Mouse (Mus musculus) thymus, postnatal 0 days (tissue): ENCODE measurements around the gene Psme3. TPM values are rescaled to one million over a fixed set of nuclear protein-coding genes. Genes with fewer than 3 reads are reported as not detected.
A peak's percentile ranks its signal among the peaks of the same experiment; 100 is the strongest.

Experiments
- DNase-seq: peaks from one replicate; pipeline ENCODE4 v3.0.0-alpha.2; 2015; ENCODE audit warnings: low spot score
- polyA plus RNA-seq: library from polyadenylated mRNA; unstranded; fragments of >200 nt; fragmentation: Nextera tagmentation; extraction: Ambion mirVana; gene quantifications from 2 replicates; pipeline ENCODE4 v1.2.1, GENCODE M21; 2015

The Psme3 gene
- 123 and 135 TPM in 2 replicates for polyA plus RNA-seq

DNA sequence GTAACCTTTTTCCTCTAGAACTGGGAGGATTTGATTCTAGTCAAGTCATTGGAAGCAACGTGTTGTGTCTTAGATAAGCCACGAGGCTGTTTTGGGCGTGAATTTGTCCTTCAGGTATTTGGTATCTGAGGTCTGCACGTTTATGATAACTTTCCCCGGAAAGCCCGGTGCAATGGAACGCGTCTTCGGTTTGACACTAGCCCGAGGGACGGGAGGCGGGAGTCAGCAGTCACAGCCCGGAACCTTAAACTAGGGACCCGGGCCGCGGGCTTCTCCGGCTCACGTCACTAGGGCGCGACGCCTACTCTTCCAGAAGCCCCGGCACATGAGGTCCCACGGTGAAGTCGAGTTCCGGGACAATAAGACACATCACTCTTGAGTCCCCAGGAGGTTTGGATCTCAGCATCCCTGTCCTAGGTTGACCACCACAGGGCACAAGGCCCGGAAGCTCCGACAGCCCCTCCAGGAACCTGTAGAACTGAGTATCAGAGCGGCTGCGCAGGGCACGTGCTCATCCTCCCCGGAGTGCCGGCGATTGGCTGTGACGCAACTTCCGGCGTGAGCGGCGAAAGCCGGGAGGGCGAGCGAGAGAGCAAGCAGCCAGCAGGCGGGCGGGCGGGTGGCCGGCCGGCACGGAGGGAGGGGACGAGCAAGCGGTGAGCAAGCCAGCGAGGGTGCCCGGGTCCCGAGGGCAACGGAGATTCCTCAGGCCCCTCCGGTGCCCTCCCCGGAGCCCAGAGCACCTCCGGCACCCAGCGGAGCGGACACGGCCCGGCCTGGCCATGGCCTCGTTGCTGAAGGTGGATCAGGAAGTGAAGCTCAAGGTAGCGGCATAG lies at the start of gene Psme3:
Psme3 (plus strand) TSS at position 549 of the 836 bp plus-strand sequence.
- DNase-seq: peak; percentile 92

DNA sequence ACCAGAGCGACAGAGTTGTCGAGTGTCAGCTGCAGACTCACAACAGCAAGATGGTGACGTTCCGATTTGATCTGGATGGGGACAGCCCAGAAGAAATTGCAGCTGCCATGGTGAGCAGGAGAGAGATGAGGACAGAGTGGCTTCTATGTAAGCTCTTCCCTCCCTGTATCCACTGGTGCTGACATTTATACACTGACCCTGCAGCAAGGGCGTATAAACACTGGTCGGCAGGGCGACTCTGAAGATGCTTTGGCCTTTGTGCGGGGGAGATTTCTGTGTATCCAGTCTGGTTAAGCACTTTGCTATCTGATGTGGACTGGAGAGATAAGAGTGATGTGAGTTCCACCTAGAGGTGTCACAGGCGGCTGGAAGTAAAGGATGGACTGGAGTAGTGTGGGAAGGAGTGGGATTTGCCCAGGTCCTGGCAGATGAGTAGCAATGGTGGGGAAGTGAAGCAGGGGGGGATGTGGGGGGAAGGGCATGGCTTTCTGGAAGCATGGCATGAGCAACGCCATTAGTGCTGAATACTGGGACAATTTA lies 46.4 kb upstream of the Psme3 start:
- DNase-seq: no peak

DNA sequence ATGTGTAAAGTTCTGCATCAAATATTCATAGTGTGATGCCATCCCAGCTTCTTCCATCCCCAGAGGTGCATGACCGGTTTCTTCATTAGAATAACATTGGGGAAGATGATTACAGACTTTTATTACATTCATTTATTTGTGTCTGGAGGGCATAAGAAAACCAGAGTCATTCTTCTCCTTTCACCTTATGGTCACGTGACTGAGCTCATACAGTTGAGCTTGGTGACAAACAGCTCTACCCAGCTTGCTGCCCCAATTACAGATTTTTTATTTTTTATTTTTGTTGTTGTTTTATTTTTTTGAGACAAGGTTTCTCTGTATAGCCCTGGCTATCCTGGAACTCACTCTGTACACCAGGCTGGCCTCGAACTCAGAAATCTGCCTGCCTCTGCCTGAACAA lies 43.6 kb upstream of the Psme3 start:
- no peak for DNase-seq

DNA sequence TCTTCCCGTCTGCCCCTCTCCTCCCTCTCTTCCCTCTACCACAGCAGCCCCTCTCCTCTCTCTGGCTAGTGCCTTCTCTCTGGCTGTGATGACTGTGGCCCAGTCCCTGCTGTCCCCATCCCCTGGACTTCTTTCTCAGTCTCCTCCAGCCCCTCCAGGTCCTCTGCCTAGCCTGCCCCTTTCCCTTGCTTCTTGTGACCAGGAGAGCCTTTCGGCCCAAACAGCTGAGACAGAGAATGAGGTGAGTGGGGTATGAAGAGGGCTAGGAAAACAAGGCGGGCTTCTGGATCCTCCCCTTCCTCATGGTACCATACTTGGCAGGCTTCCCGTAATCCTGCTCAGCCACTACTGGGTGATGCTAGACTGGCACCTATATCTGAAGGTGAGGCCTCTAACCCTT lies 40.7 kb upstream of the Psme3 start:
- DNase-seq: no peak

DNA sequence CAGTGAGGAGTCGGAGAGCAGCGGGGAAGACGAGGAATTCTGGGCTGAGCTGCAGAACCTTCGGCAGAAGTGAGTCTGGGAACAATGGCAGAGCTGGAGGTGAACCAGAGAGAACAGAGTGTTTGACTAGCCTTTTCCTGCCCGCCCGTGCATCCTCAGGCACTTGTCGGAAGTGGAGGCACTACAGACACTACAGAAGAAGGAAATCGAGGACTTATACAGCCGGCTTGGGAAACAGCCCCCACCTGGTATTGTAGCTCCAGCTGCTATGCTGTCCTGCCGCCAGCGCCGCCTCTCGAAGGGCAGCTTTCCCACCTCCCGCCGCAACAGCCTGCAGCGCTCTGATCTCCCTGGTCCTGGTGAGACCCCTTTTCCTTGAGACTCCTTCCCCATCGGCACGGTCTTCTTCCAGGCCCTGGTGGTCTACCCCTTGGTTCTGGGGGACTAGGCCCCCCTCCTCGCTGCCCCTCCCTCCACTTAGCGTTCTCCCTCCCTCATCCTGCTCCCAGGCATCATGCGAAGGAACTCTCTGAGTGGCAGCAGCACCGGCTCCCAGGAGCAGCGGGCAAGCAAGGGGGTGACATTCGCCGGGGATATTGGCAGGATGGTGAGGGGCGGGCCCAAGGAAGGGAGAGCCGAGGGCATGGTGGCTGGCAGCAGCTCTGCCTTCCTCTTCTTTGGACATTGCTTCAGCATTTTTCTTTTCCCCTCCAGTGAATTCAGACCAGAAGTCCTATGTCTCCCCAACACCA lies 39.5 kb upstream of the Psme3 start:
- no peak for DNase-seq

DNA sequence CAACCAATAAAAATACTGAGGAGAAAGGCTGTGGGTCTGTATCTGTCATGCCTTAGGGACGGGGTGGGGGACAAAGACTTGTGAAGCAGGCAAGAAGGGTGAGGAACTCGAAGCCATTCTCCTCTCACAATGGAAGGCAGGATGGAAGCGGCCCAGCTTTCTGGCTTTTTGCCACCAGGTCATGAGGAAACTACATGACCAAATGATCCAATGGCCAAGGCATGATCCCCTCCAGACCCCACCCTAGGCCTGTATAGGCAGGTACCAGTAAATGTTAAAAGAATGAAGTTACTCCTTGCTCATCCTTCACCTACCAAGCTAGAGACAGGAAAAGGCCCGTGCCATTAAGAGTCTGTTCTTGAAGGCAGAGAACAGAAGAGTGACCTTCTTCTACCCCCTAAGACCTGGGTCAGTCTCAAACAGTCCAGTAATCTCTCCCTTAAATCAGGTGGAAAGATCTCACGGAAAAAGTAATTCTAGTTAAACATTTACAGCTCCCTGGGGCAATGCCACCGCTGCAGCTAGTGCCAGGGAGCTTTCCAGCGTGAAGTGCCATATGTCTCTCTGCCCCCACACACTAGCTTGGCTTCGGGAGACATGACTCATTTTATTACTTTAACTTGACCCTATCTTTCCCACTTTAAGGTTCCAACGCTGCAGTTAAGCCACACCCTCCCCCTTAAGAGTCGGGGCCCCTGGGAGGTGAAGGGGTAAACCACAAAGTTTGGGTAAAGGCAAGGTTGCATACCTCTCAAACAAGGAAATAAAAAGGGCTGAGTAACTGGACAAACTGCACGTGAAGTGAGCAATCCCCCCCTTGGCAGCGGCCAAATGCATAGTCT lies 38.4 kb upstream of the Psme3 start:
- DNase-seq: no peak

DNA sequence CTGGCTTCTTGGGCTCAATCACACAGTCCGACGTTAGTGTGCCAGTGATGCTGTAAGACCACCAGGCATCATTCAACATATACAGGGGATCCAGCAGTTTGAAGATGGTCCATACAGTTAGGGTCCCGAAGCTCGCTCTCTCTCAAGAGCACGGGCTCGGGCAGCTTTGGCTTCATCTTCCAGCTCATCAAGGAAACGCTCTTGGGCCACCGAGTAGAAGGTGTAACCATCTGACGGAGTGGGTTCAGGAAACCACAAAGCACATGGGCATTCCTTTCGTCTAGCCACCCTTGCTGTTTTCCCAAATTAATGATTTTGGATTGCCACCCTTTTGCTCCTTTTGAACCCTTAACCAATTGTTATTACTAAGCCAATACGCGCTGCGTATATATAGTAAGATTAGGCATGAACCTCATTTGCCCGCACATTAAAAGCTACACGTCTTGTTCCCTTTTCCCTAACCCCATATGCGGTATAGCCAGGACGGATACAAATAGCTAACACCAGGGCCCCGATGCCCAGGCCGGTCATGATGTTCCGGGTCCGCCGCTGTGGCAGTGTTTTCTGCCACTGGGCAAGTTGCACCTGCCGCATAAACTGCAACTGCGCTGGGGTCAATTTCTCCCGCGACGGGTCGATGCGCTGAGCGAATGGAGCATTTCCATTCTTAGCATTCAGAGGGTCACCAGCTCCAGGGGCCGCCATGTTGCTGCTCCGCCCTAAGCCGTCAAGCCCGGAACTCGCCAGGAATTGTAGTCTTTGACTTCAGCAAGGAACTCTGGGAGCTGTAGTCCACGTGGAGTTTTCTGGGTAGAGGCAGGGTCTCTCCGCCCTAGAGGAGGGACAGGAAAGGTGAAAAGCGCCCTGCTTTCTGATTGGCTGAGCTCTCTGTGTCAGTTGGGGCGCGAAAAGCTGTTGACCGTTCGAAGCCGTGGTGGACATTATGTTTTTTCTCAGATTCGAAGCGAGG lies 37.5 kb upstream of the Psme3 start, which contains the start of the genes Cntd1 and Coa3:
Cntd1 (plus strand) TSS at position 790 of the 970 bp plus-strand sequence.
Coa3 (minus strand) TSS at position 892 of the 970 bp plus-strand sequence.
- peak; percentile 90 for DNase-seq

DNA sequence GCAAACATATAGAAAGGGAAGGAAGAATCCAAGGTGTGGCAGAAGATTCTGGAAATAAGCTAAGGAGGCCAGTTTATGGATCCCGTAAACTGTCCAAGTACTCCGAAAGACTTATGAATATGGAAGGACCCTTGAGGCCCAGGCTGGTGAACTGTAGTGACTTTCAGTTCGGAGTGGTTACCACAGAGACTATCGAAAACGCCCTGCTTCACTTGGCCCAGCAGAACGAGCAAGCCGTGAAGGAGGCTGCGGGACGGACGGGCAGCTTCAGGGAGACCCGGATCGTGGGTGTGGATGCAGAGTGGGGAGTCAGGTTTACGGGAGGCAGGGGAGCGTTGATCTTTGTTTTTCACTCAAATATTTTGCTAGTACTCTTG lies 36.8 kb upstream of the Psme3 start:
- DNase-seq: no peak

DNA sequence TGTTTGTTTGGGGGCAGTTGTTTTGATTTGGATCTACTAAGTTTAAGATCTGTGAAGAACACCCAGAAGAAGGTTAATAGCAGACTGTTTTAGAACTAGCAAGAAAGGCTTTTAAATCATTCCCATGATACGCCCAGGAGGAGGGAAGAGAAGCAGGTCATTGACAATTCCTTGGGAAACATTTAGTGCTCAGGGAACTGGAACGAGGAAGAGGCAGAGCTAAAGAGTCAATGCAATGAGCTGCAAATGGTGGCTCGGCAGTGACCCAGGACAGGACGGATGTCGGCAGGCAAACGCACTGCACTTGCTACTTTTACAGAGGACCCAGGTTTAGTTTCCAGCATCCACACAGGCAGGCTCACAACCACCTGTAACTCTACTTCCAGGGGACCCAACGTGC lies 35.2 kb upstream of the Psme3 start:
- DNase-seq: no peak

DNA sequence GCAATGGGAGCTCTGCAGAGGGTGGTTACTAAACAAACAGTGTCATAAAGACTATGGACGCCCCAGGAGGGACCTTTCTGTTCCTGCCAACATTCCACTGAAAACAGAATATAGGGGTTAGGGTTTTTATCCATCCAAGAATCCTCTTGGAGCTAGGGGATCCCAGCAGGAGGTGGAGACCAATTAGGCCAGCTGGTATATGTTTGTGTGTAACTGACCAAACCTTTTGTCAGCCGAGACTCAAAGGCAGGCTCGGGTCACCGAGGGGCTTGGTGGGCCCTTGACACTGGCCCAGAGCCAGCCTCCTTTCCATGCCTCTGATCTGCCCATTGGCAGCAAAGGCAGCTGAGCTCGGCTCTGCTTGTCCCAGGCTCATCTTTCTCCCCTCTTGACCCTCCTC lies 33.1 kb upstream of the Psme3 start:
- no peak for DNase-seq

DNA sequence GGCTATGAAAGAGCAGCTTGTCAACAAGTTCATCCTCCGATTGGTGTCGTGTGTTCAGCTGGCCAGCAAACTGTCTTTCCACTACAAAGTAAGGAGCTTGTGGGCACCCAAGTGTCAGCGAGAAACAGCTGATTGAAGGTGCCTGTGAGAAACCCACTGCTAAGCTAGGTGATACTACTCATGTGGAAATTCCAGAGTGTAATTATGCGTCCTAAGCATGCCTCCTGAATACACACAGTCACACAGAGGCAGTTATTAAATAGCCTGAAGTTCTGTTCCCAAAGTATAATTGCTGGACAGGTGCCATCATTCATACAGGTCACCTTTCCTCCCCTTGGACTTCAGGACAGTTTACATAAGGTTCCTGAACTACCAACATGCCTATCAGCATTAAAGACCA lies 32.2 kb upstream of the Psme3 start:
- no peak for DNase-seq

DNA sequence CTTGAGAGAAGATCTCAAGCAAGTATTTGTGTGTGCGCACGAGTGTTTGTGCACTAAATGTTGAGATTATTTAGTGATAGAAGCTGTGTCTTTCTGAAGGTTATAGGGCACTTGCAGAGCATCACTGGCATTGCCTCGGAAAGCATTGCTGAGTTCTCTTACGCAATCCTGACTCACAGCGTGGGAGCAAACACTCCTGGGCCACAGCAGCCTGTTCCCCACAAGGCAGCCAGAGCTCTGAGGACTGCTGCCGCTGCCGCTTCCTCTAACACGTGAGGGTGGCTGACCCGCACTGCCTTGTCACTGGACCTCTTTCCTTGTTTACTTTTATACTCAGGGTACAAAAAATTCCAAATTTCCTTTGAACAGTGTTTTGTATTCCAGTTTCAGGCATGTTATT lies 28.7 kb upstream of the Psme3 start:
- DNase-seq: no peak

DNA sequence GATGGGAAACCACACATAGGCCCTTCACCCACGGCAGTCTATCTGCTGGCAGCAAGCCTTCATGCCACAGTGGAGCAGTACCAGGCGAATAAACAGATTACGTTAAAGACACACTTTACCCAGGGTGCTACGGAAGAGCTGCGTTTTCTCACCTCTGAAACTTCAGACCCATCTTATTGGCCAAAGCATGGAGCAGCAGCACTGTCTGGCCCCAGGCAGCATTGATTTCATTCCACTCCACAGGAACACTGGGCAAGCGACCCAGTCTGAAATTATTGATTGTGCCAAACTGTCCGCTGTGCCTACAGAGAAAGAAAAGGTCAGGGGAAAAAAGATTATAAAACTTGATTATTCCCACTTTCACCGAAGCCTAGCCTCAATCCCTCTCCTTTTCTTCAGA lies 24.8 kb upstream of the Psme3 start:
- no peak for DNase-seq

DNA sequence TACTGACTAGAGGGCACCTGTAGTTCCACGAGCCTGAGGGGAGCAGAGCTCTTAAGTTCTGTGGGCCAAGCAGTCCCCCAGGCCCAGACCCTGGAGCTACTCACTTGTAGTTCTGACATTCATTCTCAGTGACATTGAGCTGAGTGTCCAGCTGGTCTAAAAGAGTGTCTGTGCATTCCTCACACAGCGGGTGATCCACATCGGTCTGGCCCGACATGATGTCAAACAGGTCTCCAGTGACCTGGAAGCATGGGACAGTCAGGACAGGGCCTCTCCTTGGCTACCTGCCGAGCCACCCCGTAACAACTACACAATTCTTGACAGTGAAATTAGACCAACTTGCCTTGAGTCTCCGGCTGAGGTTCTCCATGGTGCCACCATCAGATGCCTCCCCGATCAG lies 20.8 kb upstream of the Psme3 start:
- DNase-seq: no peak

DNA sequence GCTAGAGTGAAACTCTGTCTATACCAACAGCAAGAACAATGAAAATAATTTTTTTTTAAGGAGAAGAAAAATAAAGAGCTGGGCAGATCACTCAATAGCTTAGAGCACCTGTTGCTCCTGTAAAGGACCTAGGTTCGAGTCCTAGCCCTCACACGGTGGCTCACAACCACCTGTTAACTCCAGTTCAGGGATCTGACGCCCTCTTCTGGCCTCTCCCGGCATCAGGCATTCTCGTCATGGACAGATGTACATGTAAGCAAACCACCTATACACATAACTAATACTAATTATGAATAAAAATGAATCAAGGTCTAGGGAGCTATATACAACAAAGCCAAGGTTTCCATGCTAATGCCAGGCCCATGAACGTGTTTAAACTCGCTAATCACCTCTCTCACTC lies 15.1 kb upstream of the Psme3 start:
- DNase-seq: no peak

DNA sequence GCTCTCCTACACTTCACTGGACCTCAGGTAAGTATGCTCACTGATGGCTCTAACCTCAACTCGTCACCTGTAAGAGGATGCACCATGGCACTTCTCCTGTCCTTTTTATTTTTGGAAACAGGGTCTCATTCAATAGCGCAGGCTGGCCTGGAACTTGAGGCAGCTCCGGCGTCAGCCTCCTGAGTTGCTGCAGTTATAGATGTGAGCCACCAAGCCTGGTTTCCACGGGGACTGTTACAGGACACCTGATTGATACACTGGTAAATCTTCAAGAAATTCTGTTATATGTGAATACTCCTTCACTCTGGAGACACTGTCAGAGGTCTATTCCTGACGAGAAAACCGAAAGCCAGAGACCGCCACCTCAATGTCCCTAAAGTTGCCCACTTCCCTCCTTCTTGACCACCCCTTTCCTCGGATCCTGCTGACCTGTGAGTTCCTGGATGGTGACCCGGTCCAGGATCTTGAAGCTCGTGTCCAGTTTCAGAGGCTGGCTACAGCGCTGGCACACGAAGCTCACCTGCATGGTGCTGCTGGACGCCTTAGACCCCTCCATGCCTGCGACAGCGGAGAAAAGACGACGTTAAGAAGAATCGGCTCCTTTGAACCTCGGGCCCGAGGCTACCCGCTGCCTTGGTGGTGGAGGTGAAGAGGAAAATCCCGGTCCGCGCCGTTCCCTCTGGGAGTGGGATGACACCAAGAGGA lies 14.6 kb upstream of the Psme3 start:
- DNase-seq: no peak

DNA sequence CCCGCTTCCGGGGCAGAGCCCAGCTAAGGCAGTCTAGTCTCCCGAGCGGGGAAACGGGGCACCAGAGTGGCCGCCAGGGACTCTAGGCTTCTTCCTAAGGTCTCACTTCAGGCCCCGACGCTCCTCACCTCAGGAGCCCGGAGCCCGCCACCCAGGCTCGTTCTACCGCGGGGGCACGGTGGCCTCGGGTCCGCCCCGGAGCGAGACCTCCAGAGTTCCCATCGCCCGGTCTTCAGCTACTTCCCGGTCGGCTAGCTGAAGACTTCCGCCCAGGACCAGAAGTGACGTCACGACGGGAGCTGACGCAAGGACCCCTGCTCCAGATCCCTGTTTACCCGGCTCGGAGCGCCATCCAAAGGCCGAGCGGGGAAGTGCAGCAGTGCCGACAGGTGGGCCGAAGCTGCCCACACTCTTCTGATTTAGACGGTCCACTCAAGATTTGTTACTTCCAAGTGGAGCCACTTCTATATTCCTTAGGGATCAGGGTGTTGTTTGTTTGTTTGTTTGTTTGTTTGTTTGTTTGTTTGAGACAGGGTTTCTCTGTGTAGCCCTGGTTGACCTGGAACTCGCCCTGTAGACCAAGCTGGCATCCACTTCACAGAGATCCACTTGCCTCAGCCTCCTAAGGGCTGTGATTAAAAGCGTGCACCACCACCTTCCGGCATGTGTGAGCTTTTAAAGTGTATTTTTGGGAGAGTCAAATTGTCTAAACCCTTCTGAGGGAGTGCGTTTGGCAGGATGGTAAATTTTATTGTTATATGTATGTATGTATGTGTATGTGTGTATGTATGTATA lies 13.8 kb upstream of the Psme3 start, which contains the start of gene Becn1:
Becn1 (minus strand) TSS at position 283 of the 795 bp plus-strand sequence.
- DNase-seq: peak; percentile 93

DNA sequence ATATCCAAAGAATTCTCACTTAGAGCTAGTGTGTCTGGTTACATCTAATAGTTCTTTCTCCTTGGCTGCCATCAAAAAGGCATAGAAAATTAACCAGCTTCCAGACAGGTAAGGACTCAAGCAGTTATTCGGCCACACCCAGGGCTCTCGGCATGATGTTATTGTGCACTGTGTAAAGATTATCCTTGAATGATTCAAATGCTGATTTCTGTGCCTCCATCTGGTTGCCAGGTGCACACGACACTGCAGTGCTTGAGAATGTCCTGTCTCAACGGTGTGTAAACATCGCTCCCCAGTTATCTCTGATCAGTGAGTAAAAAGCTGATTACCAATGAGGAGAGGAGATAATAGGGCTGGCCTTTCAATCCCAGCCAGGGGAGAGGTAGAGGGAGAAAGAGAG lies 8.3 kb upstream of the Psme3 start:
- DNase-seq: no peak

DNA sequence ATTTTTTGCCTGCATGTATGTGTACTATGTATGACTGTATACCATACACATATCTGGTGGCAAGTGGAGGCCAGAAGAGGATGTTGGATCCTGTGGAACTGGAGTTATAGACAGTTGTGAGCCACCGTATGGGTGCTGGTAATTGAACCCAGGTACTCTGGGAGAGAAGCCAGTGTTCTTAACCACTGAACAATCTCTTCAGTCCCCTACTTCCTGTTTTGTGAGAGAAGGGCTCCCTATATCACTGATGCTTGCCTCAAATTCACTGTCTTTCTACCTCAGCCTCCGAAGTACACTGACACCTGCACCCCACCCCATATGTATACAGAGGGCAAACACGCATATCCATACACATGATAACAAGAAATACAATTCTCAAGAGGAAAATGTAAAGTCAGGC lies 4.9 kb upstream of the Psme3 start:
- no peak for DNase-seq
